ENCODE assay signal across 22 mouse cellular contexts in the genomic region with DNA sequence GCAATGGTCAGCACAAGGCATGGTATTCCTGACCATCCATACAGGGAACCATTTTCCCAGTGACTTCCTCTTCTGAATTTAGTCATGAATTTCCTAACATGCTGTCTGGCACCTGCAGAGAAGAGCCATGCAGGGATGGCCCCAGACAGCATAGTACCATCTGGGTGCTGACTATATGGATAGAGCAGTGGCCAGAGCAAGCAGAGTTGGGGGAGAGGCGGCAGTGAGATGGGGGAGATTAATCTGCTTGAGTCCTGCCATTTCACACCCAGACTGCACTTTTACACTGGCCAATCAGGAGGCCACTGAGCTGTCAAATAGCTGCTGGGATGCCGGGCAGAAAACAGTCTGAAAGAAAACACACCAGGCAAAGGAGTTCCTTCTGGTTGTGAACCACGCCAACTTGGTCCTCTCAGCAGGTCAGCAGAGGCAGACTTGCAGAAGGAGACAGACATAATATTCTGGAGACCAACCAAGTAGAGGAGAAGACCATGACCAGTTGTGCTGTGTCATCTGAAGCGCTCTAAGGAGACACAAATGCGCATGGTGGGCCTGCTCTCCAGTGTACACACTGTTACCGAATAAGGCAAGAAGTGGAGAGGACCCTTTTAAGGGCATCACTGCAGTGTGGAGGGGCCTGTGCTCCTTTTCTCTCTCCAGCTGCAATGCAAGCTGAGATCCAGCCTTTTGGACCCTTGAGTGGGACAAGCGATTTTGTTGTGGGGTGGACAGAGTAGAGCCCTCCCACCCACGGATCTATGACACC.
DNase-seq lines count a peak whose midpoint lies in the region; ATAC-seq lines count a peak whose summit lies in the region.
"Had no signal": no experiment of that assay in that cellular context is flagged by ENCODE, and none has a peak within 500 bp of the region (broad histone marks: within the 10 kb centered on the region; RNA-seq: fewer than 3 reads in every experiment).

No protein-coding gene starts in this region.

- H3K4me1 ChIP-seq in midbrain, embryonic 15.5 days: no peaks in the 10 kb centered on the region
- no peaks in the 10 kb centered on the region for H3K4me1 ChIP-seq in midbrain, embryonic 10.5 days
- H3K4me1 ChIP-seq in intestine, embryonic 16.5 days (ENCODE audit: control insufficient read depth, insufficient read depth, low read length): no peaks in the 10 kb centered on the region
- no peaks in the 10 kb centered on the region for H3K4me1 ChIP-seq in stomach, embryonic 16.5 days (ENCODE audit: control insufficient read depth, insufficient read depth, low read length)
- H3K4me1 ChIP-seq: forebrain, embryonic 15.5 days; limb, embryonic 15.5 days; liver, embryonic 15.5 days; midbrain, embryonic 12.5 days; stomach, embryonic 15.5 days had no signal

- WGBS in midbrain, embryonic 15.5 days: 87% methylated on average over 8 of the region's 8 CpGs
- WGBS in midbrain, embryonic 10.5 days: 85% methylated on average over 8 of the region's 8 CpGs
- 83% methylated on average over 8 of the region's 8 CpGs for WGBS in intestine, embryonic 16.5 days
- WGBS in stomach, embryonic 16.5 days: 79% methylated on average over 8 of the region's 8 CpGs

- no peaks in the 10 kb centered on the region for H3K9me3 ChIP-seq in midbrain, embryonic 15.5 days
- H3K9me3 ChIP-seq in midbrain, embryonic 10.5 days (replicated peaks): no peaks in the 10 kb centered on the region
- H3K9me3 ChIP-seq in intestine, embryonic 16.5 days (ENCODE audit: control insufficient read depth, low read length): no peaks in the 10 kb centered on the region
- no peaks in the 10 kb centered on the region for H3K9me3 ChIP-seq in stomach, embryonic 16.5 days (replicated peaks; ENCODE audit: control insufficient read depth, low read length)
- H3K9me3 ChIP-seq: forebrain, embryonic 15.5 days; limb, embryonic 15.5 days; liver, embryonic 15.5 days; midbrain, embryonic 12.5 days; stomach, embryonic 15.5 days had no signal

- intact Hi-C loops in heart, postnatal 25 days (cut with DNase I): no loop called here

- peak; percentile 78 for DNase-seq in heart, adult 11 months
- no peak for DNase-seq in heart, postnatal 25 days (ENCODE audit: low spot score)
- DNase-seq in midbrain, embryonic 10.5 days (ENCODE audit: low spot score): no peak
- no peak for DNase-seq in natural killer cell, adult 2 months (ENCODE audit: low spot score in 2 of 2)
- no peak for DNase-seq in layer of hippocampus, adult 9-10 months (ENCODE audit: low spot score)
- DNase-seq: adrenal gland, postnatal 36 days; B cell, adult 2 months; cerebellum, adult 18-20 months; cerebellum, postnatal 25 days; embryo, embryonic 11 days; gastrocnemius, postnatal 36 days; layer of hippocampus, postnatal 36 days; right cerebral cortex, postnatal 14 days had no signal

- no peaks in the 10 kb centered on the region for H3K27me3 ChIP-seq in midbrain, embryonic 15.5 days (replicated peaks)
- H3K27me3 ChIP-seq in midbrain, embryonic 10.5 days (ENCODE audit: low read depth, poor library complexity, severe bottlenecking): no peaks in the 10 kb centered on the region
- no peaks in the 10 kb centered on the region for H3K27me3 ChIP-seq in intestine, embryonic 16.5 days (replicated peaks; ENCODE audit: control insufficient read depth, insufficient read depth, low read length)
- H3K27me3 ChIP-seq in stomach, embryonic 16.5 days (ENCODE audit: control insufficient read depth, insufficient read depth, low read length): no peaks in the 10 kb centered on the region
- H3K27me3 ChIP-seq: forebrain, embryonic 15.5 days; limb, embryonic 15.5 days; liver, embryonic 15.5 days; midbrain, embryonic 12.5 days; stomach, embryonic 15.5 days had no signal

- H3K27ac ChIP-seq in midbrain, embryonic 15.5 days: no peak overlapping the region
- H3K27ac ChIP-seq in midbrain, embryonic 10.5 days (replicated peaks): no peak overlapping the region
- H3K27ac ChIP-seq in intestine, embryonic 16.5 days (ENCODE audit: low read length): no peak overlapping the region
- H3K27ac ChIP-seq in stomach, embryonic 16.5 days (ENCODE audit: low read length): no peak overlapping the region
- H3K27ac ChIP-seq: forebrain, embryonic 15.5 days; limb, embryonic 15.5 days; liver, embryonic 15.5 days; macrophage; midbrain, embryonic 12.5 days; stomach, embryonic 15.5 days had no signal

- peaks cover 22% of the 10 kb centered on the region for H3K36me3 ChIP-seq in midbrain, embryonic 15.5 days (replicated peaks)
- peaks cover 61% of the 10 kb centered on the region for H3K36me3 ChIP-seq in midbrain, embryonic 10.5 days
- 0 out of 2 replicates have a peak, but pooled peaks cover 2% of the 10 kb centered on the region for H3K36me3 ChIP-seq in intestine, embryonic 16.5 days (ENCODE audit: control insufficient read depth, insufficient read depth, low read length)
- H3K36me3 ChIP-seq in stomach, embryonic 16.5 days (ENCODE audit: control insufficient read depth, insufficient read depth, low read length): peaks cover 11% of the 10 kb centered on the region
- H3K36me3 ChIP-seq: liver, embryonic 15.5 days had no signal

- no peak overlapping the region for H3K9ac ChIP-seq in midbrain, embryonic 15.5 days
- H3K9ac ChIP-seq in intestine, embryonic 16.5 days (ENCODE audit: low read depth, low read length): no peak overlapping the region
- H3K9ac ChIP-seq in stomach, embryonic 16.5 days (ENCODE audit: low read length): no peak overlapping the region
- H3K9ac ChIP-seq: forebrain, embryonic 15.5 days; limb, embryonic 15.5 days; liver, embryonic 15.5 days; midbrain, embryonic 12.5 days; stomach, embryonic 15.5 days had no signal

- H3K4me3 ChIP-seq in midbrain, embryonic 15.5 days: no peak overlapping the region
- H3K4me3 ChIP-seq in midbrain, embryonic 10.5 days: no peak overlapping the region
- H3K4me3 ChIP-seq in intestine, embryonic 16.5 days (ENCODE audit: low read length): no peak overlapping the region
- no peak overlapping the region for H3K4me3 ChIP-seq in stomach, embryonic 16.5 days (replicated peaks; ENCODE audit: low read length)
- H3K4me3 ChIP-seq: forebrain, embryonic 15.5 days; limb, embryonic 15.5 days; liver, embryonic 15.5 days; midbrain, embryonic 12.5 days; stomach, embryonic 15.5 days had no signal

- H3K4me2 ChIP-seq in midbrain, embryonic 15.5 days: no peak overlapping the region
- no peak overlapping the region for H3K4me2 ChIP-seq in intestine, embryonic 16.5 days (ENCODE audit: low read depth, low read length)
- H3K4me2 ChIP-seq in stomach, embryonic 16.5 days (ENCODE audit: low read depth, low read length): no peak overlapping the region
- H3K4me2 ChIP-seq: forebrain, embryonic 15.5 days; limb, embryonic 15.5 days; liver, embryonic 15.5 days; midbrain, embryonic 12.5 days; stomach, embryonic 15.5 days had no signal

- peak; percentile 44; the same call in 1 of the 2 replicates for ATAC-seq in midbrain, embryonic 15.5 days (replicated peaks)
- ATAC-seq in intestine, embryonic 16.5 days: peak; percentile 64; the same call in 1 of the 2 replicates
- 0 out of 2 replicates have a peak, but pooled peaks have one; percentile 29 for ATAC-seq in stomach, embryonic 16.5 days (ENCODE audit: insufficient read depth, low FRiP score)
- ATAC-seq: forebrain, embryonic 15.5 days had no signal
